Mouse (Mus musculus): ENCODE data around the gene Hnrnpll. TPM values are rescaled to one million over a fixed set of nuclear protein-coding genes. Genes with fewer than 3 reads are reported as not detected.
A peak's percentile ranks its signal among the peaks of the same experiment; 100 is the strongest.
"Not testable (repeated sequence)": the region's sequence is repeated elsewhere in the genome, so short reads cannot be mapped to it uniquely, and the experiment has no call there.

The Hnrnpll gene
- polyA plus RNA-seq, 1 experiment: 48.2 TPM

DNA sequence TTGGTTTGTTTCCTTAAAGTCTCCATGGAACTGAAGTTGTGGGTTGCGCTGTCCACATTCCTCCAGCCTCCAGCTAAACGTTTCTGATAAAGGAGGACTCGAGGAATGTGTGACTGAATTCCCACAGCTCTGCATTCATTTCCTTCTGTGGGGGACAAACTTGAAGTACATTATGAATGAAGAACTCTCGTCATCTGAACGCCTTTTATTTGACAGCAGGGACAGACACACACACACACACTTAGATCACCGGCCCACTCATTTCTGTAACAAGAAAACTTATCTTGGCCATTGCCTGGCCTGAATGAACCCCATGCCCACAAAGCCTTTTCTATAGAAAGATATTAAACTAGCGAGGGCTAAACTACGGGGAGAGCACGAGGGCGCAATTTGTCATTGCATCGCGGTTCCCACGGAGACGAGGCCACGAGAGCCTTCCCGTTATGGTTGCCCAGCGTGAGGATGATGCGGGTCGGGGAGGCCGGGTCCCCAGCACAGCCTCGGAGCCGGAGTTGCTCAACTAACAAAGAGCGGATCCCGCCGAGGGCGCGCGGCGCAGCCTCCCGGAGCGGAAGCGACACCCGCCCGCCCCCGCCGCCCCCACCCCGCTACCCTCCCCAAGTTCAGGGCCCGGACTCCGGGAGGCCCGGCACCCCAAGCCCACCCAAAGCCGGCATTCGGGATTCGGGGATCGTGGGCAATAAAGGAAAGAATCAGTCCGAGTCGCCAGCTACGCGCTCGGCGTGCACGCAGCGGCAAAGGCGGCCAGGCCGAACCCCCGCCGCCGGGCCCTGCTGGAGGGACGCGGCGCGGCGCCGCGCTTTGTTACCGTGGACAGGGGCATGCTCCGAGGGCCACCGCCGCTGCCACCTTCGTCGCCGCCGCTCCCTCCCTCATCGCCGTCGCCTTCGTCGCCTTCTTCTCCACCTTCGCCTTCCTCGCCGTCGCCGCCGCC, 1.0 kb downstream of the Hnrnpll start:
- peaks cover 2% of the 10 kb centered on the region for H3K4me1 ChIP-seq (ENCODE audit: control insufficient read depth, insufficient read depth, low read length)
- TF ChIP-seq POLR2A (IDR thresholded peaks at IDR 0.05; ENCODE audit: extremely low read depth, insufficient read depth, low read length) (no peak), CTCF (IDR thresholded peaks at IDR 0.05; ENCODE audit: extremely low read depth, insufficient read depth, low read length) (no peak)
- H3K27ac ChIP-seq (ENCODE audit: insufficient read depth, low read length): peak overlapping the region; percentile 100
- H3K4me3 ChIP-seq (ENCODE audit: insufficient read depth, low read length): peak overlapping the region; percentile 98

GRCm38 (mm10) chr17:80060151-80060550, 2.0 kb downstream of the Hnrnpll start:
- peak overlapping the region; percentile 98 for H3K4me3 ChIP-seq (ENCODE audit: insufficient read depth, low read length)
- H3K4me1 ChIP-seq (ENCODE audit: control insufficient read depth, insufficient read depth, low read length): peaks cover 2% of the 10 kb centered on the region
- no peak for TF ChIP-seq POLR2A (IDR thresholded peaks at IDR 0.05; ENCODE audit: extremely low read depth, insufficient read depth, low read length)
- no peak for TF ChIP-seq CTCF (IDR thresholded peaks at IDR 0.05; ENCODE audit: extremely low read depth, insufficient read depth, low read length)
- no peak overlapping the region for H3K27ac ChIP-seq (ENCODE audit: insufficient read depth, low read length)

DNA sequence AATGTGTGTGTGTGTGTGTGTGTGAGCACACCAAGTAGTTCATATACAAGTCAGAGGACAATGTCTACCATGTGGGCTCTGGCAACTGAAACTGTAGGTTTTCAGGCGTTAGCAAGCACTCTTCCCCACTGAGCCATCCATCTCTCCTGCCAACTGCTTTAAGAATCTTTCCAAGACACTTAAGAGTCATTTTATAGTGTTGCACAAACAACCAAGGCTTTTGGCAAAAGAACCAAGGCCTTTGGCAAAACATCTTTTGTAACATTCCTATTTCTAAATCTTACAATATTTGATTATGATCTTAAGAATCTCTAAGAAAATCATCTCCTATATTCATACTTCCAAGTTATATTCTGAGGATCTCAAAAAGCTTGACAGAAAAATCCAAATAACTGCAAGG, 2.4 kb downstream of the Hnrnpll start:
- no peak overlapping the region for H3K27ac ChIP-seq (ENCODE audit: insufficient read depth, low read length)
- H3K4me3 ChIP-seq (ENCODE audit: insufficient read depth, low read length): peak overlapping the region; percentile 98; the same call in 1 of the 2 replicates
- H3K4me1 ChIP-seq (ENCODE audit: control insufficient read depth, insufficient read depth, low read length): peaks cover 2% of the 10 kb centered on the region
- no peak for TF ChIP-seq POLR2A (IDR thresholded peaks at IDR 0.05; ENCODE audit: extremely low read depth, insufficient read depth, low read length)
- TF ChIP-seq CTCF (IDR thresholded peaks at IDR 0.05; ENCODE audit: extremely low read depth, insufficient read depth, low read length): no peak

DNA sequence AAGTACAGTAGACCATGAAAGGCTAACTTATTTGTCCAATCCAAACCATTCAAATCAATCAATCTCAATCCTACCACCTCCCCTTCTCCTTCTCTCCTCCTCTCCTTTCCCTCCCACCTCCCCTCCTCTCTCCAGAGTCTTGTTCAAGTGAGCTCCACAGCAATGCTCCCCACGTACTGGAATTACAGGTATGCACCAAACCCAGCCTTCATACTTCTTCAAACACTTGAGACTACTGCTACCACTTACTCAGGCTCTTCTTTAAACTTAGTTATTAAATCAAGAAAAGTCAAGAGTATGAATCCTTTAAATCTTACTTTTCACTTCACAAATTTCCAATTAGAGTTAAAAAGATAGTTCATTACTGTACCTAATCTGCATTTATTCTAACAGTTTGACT, 3.6 kb downstream of the Hnrnpll start:
- no peak for TF ChIP-seq POLR2A (IDR thresholded peaks at IDR 0.05; ENCODE audit: extremely low read depth, insufficient read depth, low read length)
- TF ChIP-seq CTCF (IDR thresholded peaks at IDR 0.05; ENCODE audit: extremely low read depth, insufficient read depth, low read length): no peak
- Histone ChIP-seq H3K4me1 (ENCODE audit: control insufficient read depth, insufficient read depth, low read length) (peaks cover 3% of the 10 kb centered on the region), H3K4me3 (ENCODE audit: insufficient read depth, low read length) (peak overlapping the region; percentile 15; the same call in 1 of the 2 replicates), H3K27ac (ENCODE audit: insufficient read depth, low read length) (no peak overlapping the region)

- Histone ChIP-seq H3K27ac (ENCODE audit: insufficient read depth, low read length) (no peak overlapping the region), H3K4me3 (ENCODE audit: insufficient read depth, low read length) (no peak overlapping the region), H3K4me1 (ENCODE audit: control insufficient read depth, insufficient read depth, low read length) (peaks cover 5% of the 10 kb centered on the region; the same call in 1 of the 2 replicates)
- TF ChIP-seq POLR2A (IDR thresholded peaks at IDR 0.05; ENCODE audit: extremely low read depth, insufficient read depth, low read length) (no peak), CTCF (IDR thresholded peaks at IDR 0.05; ENCODE audit: extremely low read depth, insufficient read depth, low read length) (no peak)
Measured at GRCm38 (mm10) chr17:80053931-80054734, 8.0 kb downstream of the Hnrnpll start.

DNA sequence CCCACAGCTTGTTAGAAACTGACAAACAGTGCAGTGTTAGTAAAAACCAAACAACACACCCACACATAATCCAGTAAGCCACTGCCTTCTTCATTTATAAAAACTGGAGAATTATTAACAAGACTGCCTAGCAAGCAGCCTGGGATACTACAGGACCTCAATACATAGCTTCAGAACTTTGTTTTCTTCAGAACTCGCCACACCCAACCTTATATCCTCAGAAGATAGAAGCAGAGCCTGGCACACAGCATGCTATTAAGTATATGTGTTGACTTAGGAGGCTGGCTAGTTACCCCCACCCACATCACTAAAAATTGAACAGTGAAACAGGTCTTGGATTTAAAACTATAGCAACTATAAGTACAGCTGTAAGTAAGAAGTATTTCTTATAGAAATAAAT, 10.5 kb downstream of the Hnrnpll start:
- TF ChIP-seq POLR2A (IDR thresholded peaks at IDR 0.05; ENCODE audit: extremely low read depth, insufficient read depth, low read length) (no peak), CTCF (IDR thresholded peaks at IDR 0.05; ENCODE audit: extremely low read depth, insufficient read depth, low read length) (no peak)
- Histone ChIP-seq H3K4me1 (ENCODE audit: control insufficient read depth, insufficient read depth, low read length) (peaks cover 3% of the 10 kb centered on the region; the same call in 1 of the 2 replicates), H3K27ac (ENCODE audit: insufficient read depth, low read length) (no peak overlapping the region), H3K4me3 (ENCODE audit: insufficient read depth, low read length) (no peak overlapping the region)

DNA sequence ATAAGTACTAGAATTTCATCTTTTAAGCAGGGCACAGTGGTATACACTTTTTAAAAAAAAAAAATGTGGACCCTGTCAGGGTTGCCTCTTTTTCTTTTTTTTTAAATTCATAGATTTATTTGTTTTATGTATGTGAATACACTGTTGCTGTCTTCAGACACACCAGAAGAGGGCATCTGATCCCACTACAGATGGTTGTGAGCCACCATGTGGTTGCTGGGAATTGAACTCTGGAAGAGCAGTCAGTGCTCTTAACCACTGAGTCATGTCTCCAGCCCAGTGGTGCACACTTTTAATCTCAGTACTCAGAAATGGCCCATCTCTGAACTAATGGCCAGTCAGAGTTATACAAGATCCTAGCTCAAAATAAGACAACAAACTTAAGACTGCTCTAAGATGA, 12.8 kb downstream of the Hnrnpll start:
- not testable (repeated sequence) for H3K27ac ChIP-seq (ENCODE audit: insufficient read depth, low read length); H3K4me3 ChIP-seq (ENCODE audit: insufficient read depth, low read length); H3K4me1 ChIP-seq (ENCODE audit: control insufficient read depth, insufficient read depth, low read length)

DNA sequence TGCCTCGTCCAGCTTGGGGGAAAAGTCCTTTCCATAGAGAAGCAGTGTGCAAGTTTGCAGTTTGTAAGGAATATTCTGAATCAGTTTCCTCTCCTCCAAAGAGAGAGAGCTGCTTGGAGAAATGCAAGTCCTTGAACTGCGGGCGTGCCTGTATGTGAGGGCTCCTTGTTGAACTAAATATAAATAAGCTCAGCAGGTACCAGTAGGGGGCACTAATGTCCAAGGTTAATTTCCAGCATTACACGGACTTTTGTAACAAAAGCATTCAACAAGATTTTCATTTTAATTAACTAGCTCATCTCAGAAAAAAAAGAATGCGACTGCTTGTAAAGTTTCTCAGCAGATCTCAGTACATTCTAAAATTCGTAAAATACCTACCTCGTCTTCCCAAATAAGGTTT, 13.9 kb downstream of the Hnrnpll start:
- TF ChIP-seq CTCF (IDR thresholded peaks at IDR 0.05; ENCODE audit: extremely low read depth, insufficient read depth, low read length): peak; percentile 31; the same call in 1 of the 2 replicates
- TF ChIP-seq POLR2A (IDR thresholded peaks at IDR 0.05; ENCODE audit: extremely low read depth, insufficient read depth, low read length): no peak
- no peak overlapping the region for H3K27ac ChIP-seq (ENCODE audit: insufficient read depth, low read length)
- H3K4me3 ChIP-seq (ENCODE audit: insufficient read depth, low read length): no peak overlapping the region
- peaks cover 2% of the 10 kb centered on the region; the same call in 1 of the 2 replicates for H3K4me1 ChIP-seq (ENCODE audit: control insufficient read depth, insufficient read depth, low read length)

GRCm38 (mm10) chr17:80041739-80042138, 20.4 kb downstream of the Hnrnpll start:
- Histone ChIP-seq H3K4me1 (ENCODE audit: control insufficient read depth, insufficient read depth, low read length) (no peaks in the 10 kb centered on the region; the same call in 1 of the 2 replicates), H3K27ac (ENCODE audit: insufficient read depth, low read length) (no peak overlapping the region), H3K4me3 (ENCODE audit: insufficient read depth, low read length) (no peak overlapping the region)
- no peak for TF ChIP-seq CTCF (IDR thresholded peaks at IDR 0.05; ENCODE audit: extremely low read depth, insufficient read depth, low read length)
- TF ChIP-seq POLR2A (IDR thresholded peaks at IDR 0.05; ENCODE audit: extremely low read depth, insufficient read depth, low read length): no peak

Data from cortical plate, adult 2 months (tissue).